Mouse (Mus musculus) intestine, embryonic 15.5 days (tissue): Measurements from ENCODE around the gene Acot1. TPM values are rescaled to one million over a fixed set of nuclear protein-coding genes. Genes with fewer than 3 reads are reported as not detected.
"Not testable (repeated sequence)": the region's sequence is repeated elsewhere in the genome, so short reads cannot be mapped to it uniquely, and the experiment has no call there.

Source experiments
- ATAC-seq: fragments of 200-750 bp; cut with Nextera tagmentation; 2 replicates; pipeline ENCODE4 v1.8.0; 2017; ENCODE audit warnings: moderate TSS enrichment, moderate library complexity
- H3K27ac ChIP-seq: fragments of 300-500 bp; sonication (generic); 2 replicates; pipeline ENCODE4 v1.5.1; 2015; ENCODE audit warnings: mild to moderate bottlenecking, inconsistent platforms
- H3K27me3 ChIP-seq: fragments of 300-500 bp; sonication (generic); replicated peaks from 2 replicates; pipeline ENCODE4 v1.6.1; 2015; ENCODE audit warnings: inconsistent platforms
- H3K36me3 ChIP-seq: fragments of 300-500 bp; sonication (generic); 2 replicates; pipeline ENCODE4 v1.6.1; 2015; ENCODE audit warnings: inconsistent platforms
- H3K4me1 ChIP-seq: fragments of 300-500 bp; sonication (generic); replicated peaks from 2 replicates; pipeline ENCODE4 v1.6.1; 2015; ENCODE audit warnings: inconsistent platforms
- H3K4me2 ChIP-seq: fragments of 300-500 bp; sonication (generic); replicated peaks from 2 replicates; pipeline ENCODE4 v1.6.1; 2015; ENCODE audit warnings: mild to moderate bottlenecking, inconsistent platforms
- H3K4me3 ChIP-seq: fragments of 300-500 bp; sonication (generic); replicated peaks from 2 replicates; pipeline ENCODE4 v1.5.1; 2015; ENCODE audit warnings: inconsistent platforms
- H3K9ac ChIP-seq: fragments of 300-500 bp; sonication (generic); 2 replicates; pipeline ENCODE4 v1.6.1; 2015; ENCODE audit warnings: inconsistent platforms
- H3K9me3 ChIP-seq: fragments of 300-500 bp; sonication (generic); 2 replicates; pipeline ENCODE4 v1.6.1; 2016; ENCODE audit warnings: inconsistent platforms
- WGBS: fragments of 180-500 bp; shearing (Covaris S2); methylation state at CpG from one replicate; pipeline ENCODE4 v1.1.7; 2015; 5-methylcytosine and 5-hydroxymethylcytosine counted together
- polyA plus RNA-seq: library from polyadenylated mRNA; unstranded; fragments of >200 nt; fragmentation: Nextera tagmentation; extraction: Ambion mirVana; gene quantifications from 2 replicates; pipeline ENCODE4 v1.2.1, GENCODE M21; 2015

The Acot1 gene
- 125 and 142 TPM in 2 replicates for polyA plus RNA-seq

DNA sequence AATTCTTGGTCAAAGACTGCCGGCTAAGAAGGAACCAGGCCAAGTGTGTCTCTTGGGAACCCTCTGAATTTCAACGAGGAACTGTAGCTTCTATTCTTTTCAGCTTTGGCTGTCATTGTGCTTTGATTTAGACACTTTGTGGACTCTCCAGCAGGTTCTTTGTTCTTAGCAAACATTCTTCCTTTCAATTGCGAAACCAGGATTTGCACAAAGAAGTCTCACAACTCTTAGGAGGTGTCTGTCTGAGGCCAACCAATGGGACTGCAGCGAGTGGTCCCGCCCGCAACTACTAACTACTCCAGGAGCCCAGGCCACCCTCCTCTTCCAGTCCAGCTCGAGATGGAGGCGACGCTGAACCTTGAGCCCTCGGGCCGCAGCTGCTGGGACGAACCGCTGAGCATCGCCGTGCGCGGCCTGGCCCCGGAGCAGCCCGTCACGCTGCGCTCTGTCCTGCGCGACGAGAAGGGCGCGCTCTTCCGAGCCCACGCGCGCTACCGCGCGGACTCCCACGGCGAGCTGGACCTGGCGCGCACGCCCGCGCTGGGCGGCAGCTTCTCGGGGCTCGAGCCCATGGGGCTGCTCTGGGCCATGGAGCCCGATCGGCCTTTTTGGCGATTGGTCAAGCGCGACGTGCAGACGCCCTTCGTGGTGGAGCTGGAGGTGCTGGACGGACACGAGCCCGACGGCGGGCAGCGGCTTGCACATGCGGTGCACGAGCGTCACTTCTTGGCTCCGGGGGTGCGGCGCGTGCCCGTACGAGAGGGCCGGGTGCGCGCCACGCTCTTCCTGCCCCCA lies at the start of gene Acot1:
Gene Acot1 (plus strand): TSS at position 320 of the 795 bp plus-strand sequence.
- under 1% methylated on average over 67 of the region's 70 CpGs for WGBS
- H3K27me3 ChIP-seq, H3K9me3 ChIP-seq, H3K4me1 ChIP-seq, H3K36me3 ChIP-seq: not testable (repeated sequence)
- H3K27ac ChIP-seq, result peak within 1 kb of the TSS; percentile 79
- H3K9ac ChIP-seq, result peak within 1 kb of the TSS; percentile 59
- H3K4me3 ChIP-seq, result peak within 1 kb of the TSS; percentile 48
- ATAC-seq, result peak; percentile 99
- peak within 1 kb of the TSS; percentile 62 for H3K4me2 ChIP-seq

DNA sequence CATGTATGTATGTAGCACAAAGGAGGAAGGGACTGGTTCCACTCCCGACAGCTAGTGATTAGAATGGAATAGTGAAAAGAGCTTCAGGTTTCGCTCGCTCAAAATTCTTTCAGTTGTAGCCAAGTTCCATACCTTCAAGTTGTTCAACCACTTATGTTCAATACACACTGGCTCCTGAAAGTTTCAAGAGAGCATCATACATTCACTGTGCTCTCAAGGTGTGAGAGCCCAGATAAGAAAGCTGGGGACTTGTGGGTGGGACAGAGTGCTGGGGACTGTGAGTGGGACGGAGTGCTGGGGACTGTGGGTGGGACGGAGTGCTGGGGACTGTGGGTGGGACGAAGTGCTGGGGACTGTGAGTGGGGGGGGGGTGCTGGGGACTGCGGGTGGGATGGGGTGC lies 44.1 kb upstream of the Acot1 start:
- Histone ChIP-seq H3K4me1 (no peaks in the 10 kb centered on the region), H3K9ac (no peak overlapping the region), H3K27me3 (no peaks in the 10 kb centered on the region), H3K27ac (no peak overlapping the region), H3K4me3 (no peak overlapping the region), H3K36me3 (no peaks in the 10 kb centered on the region), H3K4me2 (no peak overlapping the region), H3K9me3 (no peaks in the 10 kb centered on the region)
- ATAC-seq, result no peak
- WGBS, result 82% methylated on average over 7 of the region's 7 CpGs

DNA sequence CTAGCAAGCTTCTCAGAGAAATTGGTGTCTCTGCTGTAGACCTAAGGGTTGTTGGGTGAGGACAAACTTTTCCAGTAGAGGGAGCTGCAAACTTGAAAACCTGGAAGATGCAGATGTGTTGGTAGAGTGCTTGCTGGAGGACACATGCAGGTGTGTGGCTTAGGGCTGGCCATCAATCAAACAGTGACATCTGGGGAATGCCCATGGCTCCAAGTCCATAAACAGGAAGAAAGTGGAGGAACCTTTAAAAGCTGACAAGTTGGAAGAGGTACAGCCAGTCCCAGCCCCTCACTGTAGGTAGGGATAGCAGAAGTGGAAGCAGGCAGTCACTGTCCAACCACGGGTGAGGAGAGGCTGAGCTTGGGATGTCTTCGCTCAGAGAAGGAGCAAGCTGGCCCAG lies 37.2 kb upstream of the Acot1 start:
- no peak overlapping the region for H3K4me3 ChIP-seq
- 54% methylated on average over 2 of the region's 2 CpGs for WGBS
- no peaks in the 10 kb centered on the region for H3K9me3 ChIP-seq
- H3K4me1 ChIP-seq, result 0 out of 2 replicates have a peak, but pooled peaks cover 2% of the 10 kb centered on the region
- no peak overlapping the region for H3K27ac ChIP-seq
- ATAC-seq, result peak; percentile 80
- no peaks in the 10 kb centered on the region for H3K36me3 ChIP-seq
- no peaks in the 10 kb centered on the region for H3K27me3 ChIP-seq
- no peak overlapping the region for H3K4me2 ChIP-seq
- H3K9ac ChIP-seq, result no peak overlapping the region

DNA sequence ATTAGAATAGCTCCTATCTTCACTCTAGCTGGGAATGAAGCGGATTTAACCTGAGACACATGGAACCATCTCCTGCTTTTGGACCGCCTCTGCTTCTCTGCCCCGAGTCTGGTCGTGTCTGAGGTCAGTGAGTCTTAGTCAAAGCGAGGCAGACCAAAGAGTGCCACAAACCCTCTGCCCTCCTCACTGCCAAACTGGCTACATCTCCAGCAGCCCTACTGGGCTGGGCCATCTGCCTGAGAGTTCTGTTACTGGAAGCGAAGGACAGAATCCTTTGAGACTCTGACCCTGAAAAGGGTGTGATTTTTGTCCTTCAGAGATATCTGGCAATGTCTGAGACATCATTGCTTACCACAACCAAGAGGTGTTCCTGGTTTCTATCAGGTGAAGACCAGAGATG lies 30.4 kb upstream of the Acot1 start:
- H3K9ac ChIP-seq, result no peak overlapping the region
- ATAC-seq, result no peak
- H3K27ac ChIP-seq, result no peak overlapping the region
- no peaks in the 10 kb centered on the region for H3K27me3 ChIP-seq
- H3K4me2 ChIP-seq, result no peak overlapping the region
- WGBS, result 89% methylated on average over 6 of the region's 6 CpGs
- H3K36me3 ChIP-seq, result no peaks in the 10 kb centered on the region
- no peaks in the 10 kb centered on the region for H3K4me1 ChIP-seq
- no peak overlapping the region for H3K4me3 ChIP-seq
- H3K9me3 ChIP-seq, result no peaks in the 10 kb centered on the region

DNA sequence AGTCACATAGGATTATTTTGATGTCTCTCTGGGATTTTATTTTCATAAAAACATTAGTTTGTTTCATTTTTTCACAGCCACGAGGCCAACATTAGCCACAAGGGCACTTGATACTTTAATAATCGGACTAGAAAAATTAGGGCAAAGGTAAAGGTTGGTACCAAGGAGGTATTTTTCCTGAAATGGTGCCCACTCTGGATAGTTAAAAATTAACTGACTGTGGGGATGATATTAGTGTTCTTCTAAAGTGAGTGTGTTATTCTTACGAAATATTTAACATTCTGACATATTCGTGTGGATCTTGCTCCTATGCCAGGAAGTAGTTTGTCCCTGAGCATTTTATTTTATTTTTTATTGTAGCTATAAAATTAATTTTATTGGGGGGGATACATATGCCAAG lies 27.7 kb upstream of the Acot1 start:
- Histone ChIP-seq H3K4me2 (no peak overlapping the region), H3K4me3 (no peak overlapping the region), H3K27me3 (no peaks in the 10 kb centered on the region), H3K36me3 (no peaks in the 10 kb centered on the region), H3K4me1 (no peaks in the 10 kb centered on the region), H3K9me3 (no peaks in the 10 kb centered on the region), H3K9ac (no peak overlapping the region), H3K27ac (no peak overlapping the region)
- no peak for ATAC-seq
- WGBS, result 78% methylated on average over 4 of the region's 4 CpGs

DNA sequence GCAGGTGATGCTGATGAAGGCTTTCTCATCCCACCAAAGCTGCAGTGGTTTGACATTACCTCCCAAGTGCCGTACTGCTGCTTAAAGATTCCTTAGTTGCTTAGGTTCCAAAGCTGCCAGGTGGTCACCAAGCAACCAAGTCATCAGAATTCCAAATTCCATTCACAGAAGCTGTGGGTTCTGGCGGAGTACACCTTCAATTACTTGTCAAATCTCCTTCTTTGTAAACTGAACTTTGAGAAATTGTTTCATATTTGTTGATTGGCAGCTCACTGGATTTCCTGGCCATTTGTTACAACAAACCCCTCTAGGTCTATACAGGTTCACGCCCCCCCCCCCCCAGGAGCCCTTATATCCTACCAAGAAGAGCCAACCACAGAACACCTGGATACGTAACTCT lies 24.5 kb upstream of the Acot1 start, which contains the start of gene Heatr4:
Gene Heatr4 (minus strand): TSS at position 101 of the 400 bp plus-strand sequence.
- Histone ChIP-seq H3K27ac (no peak within 1 kb of the TSS), H3K4me1 (peaks cover 3% of the 10 kb centered on the region), H3K9me3 (no peaks in the 10 kb centered on the region), H3K4me3 (no peak within 1 kb of the TSS), H3K27me3 (no peaks in the 10 kb centered on the region), H3K9ac (no peak within 1 kb of the TSS), H3K36me3 (no peaks in the 10 kb centered on the region), H3K4me2 (no peak within 1 kb of the TSS)
- WGBS, result 79% methylated on average over 4 of the region's 4 CpGs
- no peak for ATAC-seq

DNA sequence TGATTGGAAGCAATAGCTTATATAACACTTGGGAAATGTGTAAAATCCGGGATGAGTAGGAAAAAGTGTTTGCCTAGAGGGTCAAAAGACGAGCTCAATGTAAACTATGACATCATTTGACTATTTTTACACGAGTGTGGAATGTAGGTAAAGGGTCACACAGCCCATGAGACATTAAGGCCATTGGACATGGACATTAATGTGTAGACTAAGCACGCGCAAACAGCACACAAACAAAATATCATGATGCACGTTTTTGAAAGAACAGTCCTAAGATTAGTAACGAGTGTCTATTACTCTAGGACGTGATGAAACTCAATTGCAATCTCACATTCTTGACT lies 22.1 kb upstream of the Acot1 start:
- peak overlapping the region; percentile 63 for H3K4me2 ChIP-seq
- no peaks in the 10 kb centered on the region for H3K36me3 ChIP-seq
- H3K9me3 ChIP-seq, result no peaks in the 10 kb centered on the region
- no peaks in the 10 kb centered on the region for H3K27me3 ChIP-seq
- ATAC-seq, result peak; percentile 50
- H3K27ac ChIP-seq, result peak overlapping the region; percentile 94
- peak overlapping the region; percentile 63 for H3K4me3 ChIP-seq
- 13% methylated on average over 8 of the region's 8 CpGs for WGBS
- H3K4me1 ChIP-seq, result peaks cover 3% of the 10 kb centered on the region
- H3K9ac ChIP-seq, result peak overlapping the region; percentile 72

DNA sequence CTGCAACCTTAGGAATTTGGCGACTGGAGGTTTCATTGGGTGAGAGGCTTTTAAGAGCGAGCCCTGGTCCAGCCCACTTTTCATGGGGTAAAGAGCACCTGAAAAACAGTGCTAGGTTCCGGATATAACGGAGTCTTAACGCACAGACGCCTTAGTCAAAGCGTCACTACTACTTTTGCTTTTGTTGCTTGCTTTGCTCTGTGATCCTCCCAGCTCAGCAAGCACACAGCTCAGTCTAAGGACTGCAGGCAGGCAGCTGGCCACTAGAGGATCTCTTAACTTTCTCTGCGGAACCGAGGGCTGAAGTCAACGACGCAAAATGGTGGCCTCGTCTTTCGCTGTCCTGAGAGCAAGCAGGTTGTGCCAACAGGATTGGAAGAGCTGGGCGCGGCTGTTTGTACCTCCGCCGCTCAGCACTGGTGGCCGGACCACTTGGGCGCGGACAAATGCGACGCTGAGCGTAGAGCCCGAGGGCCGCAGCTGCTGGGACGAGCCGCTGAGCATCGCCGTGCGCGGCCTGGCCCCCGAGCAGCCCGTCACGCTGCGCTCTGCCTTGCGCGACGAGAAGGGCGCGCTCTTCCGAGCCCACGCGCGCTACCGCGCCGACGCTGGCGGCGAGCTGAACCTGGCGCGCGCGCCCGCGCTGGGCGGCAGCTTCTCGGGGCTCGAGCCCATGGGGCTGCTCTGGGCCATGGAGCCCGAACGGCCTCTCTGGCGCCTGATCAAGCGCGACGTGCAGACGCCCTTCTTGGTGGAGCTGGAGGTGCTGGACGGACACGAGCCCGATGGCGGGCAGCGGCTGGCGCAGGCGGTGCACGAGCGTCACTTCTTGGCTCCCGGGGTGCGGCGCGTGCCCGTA lies 21.5 kb upstream of the Acot1 start, which contains the start of gene Acot2:
Gene Acot2 (plus strand): TSS at position 279 of the 859 bp plus-strand sequence.
- H3K4me3 ChIP-seq, result peak within 1 kb of the TSS; percentile 63
- H3K9me3 ChIP-seq, result no peaks in the 10 kb centered on the region
- under 1% methylated on average over 80 of the region's 80 CpGs for WGBS
- H3K4me1 ChIP-seq, result peaks cover 3% of the 10 kb centered on the region
- peak within 1 kb of the TSS; percentile 72 for H3K9ac ChIP-seq
- H3K36me3 ChIP-seq, result no peaks in the 10 kb centered on the region
- H3K27me3 ChIP-seq, result no peaks in the 10 kb centered on the region
- ATAC-seq, result peak; percentile 92
- H3K4me2 ChIP-seq, result peak within 1 kb of the TSS; percentile 63
- H3K27ac ChIP-seq, result peak within 1 kb of the TSS; percentile 94

DNA sequence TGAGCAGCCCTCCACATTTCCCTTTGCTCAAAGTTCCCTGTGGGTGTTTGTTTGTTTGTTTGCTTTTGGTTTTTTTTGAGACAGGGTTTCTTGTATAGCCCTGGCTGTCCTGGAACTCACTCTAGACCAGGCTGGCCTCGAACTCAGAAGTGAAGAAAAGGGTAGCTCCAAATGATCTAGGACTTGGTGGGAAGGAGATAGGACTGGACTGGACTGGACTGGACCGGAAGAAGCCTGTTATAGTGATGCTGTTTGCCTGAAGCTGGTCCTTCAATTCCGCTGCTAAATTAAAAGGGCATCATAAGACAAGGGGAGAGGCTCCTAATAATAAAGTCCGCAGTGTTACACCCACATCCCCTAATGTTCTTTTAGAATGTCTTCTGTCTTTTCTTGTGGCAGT lies 20.8 kb upstream of the Acot1 start:
- Histone ChIP-seq H3K9me3 (no peaks in the 10 kb centered on the region), H3K4me3 (peak overlapping the region; percentile 63), H3K4me1 (peaks cover 3% of the 10 kb centered on the region), H3K4me2 (peak overlapping the region; percentile 63), H3K9ac (peak overlapping the region; percentile 72), H3K27me3 (no peaks in the 10 kb centered on the region), H3K27ac (peak overlapping the region; percentile 94; the same call in 1 of the 2 replicates), H3K36me3 (no peaks in the 10 kb centered on the region)
- peak; percentile 26; the same call in 1 of the 2 replicates for ATAC-seq
- 62% methylated on average over 4 of the region's 4 CpGs for WGBS

DNA sequence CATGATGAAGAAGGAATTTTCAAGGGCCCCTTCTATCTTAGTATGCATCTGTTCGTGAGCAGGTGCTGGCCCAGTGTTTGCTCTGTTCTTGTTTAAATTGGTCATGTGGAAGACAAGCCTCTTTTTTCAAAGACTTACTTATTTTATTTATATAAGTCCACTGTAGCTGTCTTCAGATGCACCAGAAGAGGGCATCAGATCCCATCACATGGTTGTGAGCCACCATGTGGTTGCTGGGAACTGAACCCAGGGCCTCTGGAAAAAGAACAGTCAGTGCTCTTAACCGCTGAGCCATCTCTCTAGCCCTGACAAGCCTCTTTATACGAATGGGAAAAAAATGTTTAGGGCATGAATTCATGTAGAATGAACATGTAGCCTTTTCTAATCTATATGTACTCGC lies 19.9 kb upstream of the Acot1 start:
- WGBS, result 94% methylated on average over 4 of the region's 4 CpGs
- ATAC-seq, result no peak
- H3K9me3 ChIP-seq, result no peaks in the 10 kb centered on the region
- peaks cover 3% of the 10 kb centered on the region for H3K4me1 ChIP-seq
- no peak overlapping the region for H3K4me3 ChIP-seq
- H3K9ac ChIP-seq, result no peak overlapping the region
- H3K27ac ChIP-seq, result no peak overlapping the region
- H3K27me3 ChIP-seq, result no peaks in the 10 kb centered on the region
- H3K36me3 ChIP-seq, result 0 out of 2 replicates have a peak, but pooled peaks cover 2% of the 10 kb centered on the region
- no peak overlapping the region for H3K4me2 ChIP-seq

DNA sequence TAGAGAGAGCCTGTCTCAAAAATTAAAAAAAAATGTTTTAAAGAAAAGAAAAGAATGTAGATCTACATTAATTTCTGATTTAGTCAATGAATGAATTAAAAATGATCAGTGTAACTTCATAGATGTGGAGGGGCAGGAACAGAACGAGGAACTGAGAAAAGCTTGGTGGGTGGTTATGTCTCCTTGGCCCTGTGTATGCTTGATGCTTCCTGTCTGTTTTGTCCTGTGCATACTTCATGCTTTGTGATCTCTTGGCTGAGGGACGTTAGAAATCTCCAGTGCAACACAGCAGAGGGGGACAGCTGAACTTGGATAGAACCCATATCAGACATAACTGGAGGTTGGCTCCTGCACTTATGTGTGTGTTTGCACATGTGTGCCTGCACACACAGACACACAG lies 12.1 kb upstream of the Acot1 start:
- no peak overlapping the region for H3K4me3 ChIP-seq
- H3K27me3 ChIP-seq, result no peaks in the 10 kb centered on the region
- ATAC-seq, result no peak
- no peaks in the 10 kb centered on the region for H3K4me1 ChIP-seq
- H3K9me3 ChIP-seq, result no peaks in the 10 kb centered on the region
- H3K9ac ChIP-seq, result no peak overlapping the region
- no peak overlapping the region for H3K4me2 ChIP-seq
- H3K27ac ChIP-seq, result no peak overlapping the region
- 0 out of 2 replicates have a peak, but pooled peaks cover 4% of the 10 kb centered on the region for H3K36me3 ChIP-seq
- 56% methylated on average over 2 of the region's 2 CpGs for WGBS

DNA sequence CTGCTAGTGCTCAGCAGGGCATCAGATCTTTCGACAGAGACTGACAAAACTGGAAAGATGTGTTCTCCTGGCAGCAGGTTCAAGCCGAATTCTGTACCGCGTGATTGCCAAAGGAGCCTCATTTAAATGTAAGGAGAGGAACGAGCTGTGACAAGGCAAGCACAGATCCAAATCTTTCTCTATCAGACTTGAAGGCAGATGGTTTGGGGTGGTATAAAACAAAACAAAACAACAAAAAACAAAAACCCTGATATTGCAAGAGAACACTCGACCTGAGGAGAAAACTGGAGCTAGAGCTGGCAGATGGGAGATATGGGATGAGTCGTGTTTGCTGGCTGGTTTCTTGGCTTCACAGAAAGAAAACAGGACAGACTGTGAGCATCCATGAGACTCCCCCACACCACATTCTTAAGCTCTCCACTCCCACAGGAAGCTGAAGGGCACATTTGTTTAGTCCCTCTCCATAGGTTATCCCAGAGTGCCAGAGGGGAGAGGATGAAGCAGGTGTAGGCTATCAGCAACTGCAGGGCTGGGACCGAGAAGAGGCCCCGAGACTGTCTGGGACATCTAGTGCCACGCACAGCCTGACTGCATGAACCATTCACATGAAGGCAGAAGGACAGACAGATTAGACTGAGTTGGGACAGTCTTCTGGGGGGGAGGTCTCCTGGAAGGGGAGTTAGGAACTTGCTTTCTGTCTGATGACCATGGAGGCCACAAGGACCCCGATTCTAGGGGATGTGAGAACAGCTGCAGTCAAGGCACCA lies 10.8 kb upstream of the Acot1 start:
- Histone ChIP-seq H3K4me3 (no peak overlapping the region), H3K27me3 (no peaks in the 10 kb centered on the region), H3K9me3 (no peaks in the 10 kb centered on the region), H3K9ac (no peak overlapping the region), H3K4me1 (no peaks in the 10 kb centered on the region), H3K27ac (peak overlapping the region; percentile 33; the same call in 1 of the 2 replicates), H3K4me2 (no peak overlapping the region), H3K36me3 (0 out of 2 replicates have a peak, but pooled peaks cover 4% of the 10 kb centered on the region)
- peak; percentile 50 for ATAC-seq
- 53% methylated on average over 11 of the region's 11 CpGs for WGBS
